Mouse (Mus musculus): ENCODE data around the gene Btbd2. TPM values are rescaled to one million over a fixed set of nuclear protein-coding genes. Genes with fewer than 3 reads are reported as not detected.

Gene Btbd2
- polyA plus RNA-seq, 1 experiment, result not detected

GRCm38 (mm10) chr10:80635345-80635744 lies 21.5 kb downstream of the Btbd2 start:
- Histone ChIP-seq H3K27ac (ENCODE audit: insufficient read depth, low read depth, low read length) (no peak overlapping the region), H3K4me1 (ENCODE audit: control insufficient read depth, insufficient read depth, low read length) (peaks cover 10% of the 10 kb centered on the region), H3K4me3 (ENCODE audit: insufficient read depth, low read depth, low read length) (no peak overlapping the region)
- 82% methylated on average over 6 of the region's 6 CpGs for WGBS
- no peak for TF ChIP-seq CTCF (IDR thresholded peaks at IDR 0.05; ENCODE audit: insufficient read depth, low read depth, low read length)
- no peak for TF ChIP-seq POLR2A (IDR thresholded peaks at IDR 0.05; ENCODE audit: insufficient read depth, low read depth, low read length)

DNA sequence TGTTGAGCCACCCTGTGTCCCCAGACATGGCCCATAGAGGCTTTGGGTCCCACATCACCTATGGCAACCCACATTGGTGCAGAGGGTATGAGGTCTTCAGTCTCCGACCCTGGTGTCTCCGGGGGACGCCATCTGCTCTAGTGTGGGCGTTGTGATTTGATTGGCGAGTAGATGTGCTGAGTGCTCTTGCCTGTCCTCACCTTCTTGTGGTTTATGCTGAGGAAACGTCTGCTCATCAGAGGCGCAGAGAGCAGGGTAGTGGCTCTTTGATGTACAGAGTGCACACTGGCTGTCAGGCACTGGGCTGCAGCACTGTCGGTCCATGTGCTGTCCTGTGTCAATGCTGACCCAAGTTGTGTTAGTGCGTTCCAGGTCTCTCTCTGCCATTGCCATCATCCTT lies 27.9 kb downstream of the Btbd2 start:
- peaks cover 56% of the 10 kb centered on the region for H3K4me1 ChIP-seq (ENCODE audit: control insufficient read depth, insufficient read depth, low read length)
- no peak overlapping the region for H3K27ac ChIP-seq (ENCODE audit: insufficient read depth, low read depth, low read length)
- 81% methylated on average over 9 of the region's 9 CpGs for WGBS

GRCm38 (mm10) chr10:80627685-80628084 lies 29.2 kb downstream of the Btbd2 start:
- Histone ChIP-seq H3K4me1 (ENCODE audit: control insufficient read depth, insufficient read depth, low read length) (peaks cover 65% of the 10 kb centered on the region), H3K27ac (ENCODE audit: insufficient read depth, low read depth, low read length) (no peak overlapping the region), H3K4me3 (ENCODE audit: insufficient read depth, low read depth, low read length) (no peak overlapping the region)
- no peak for TF ChIP-seq CTCF (IDR thresholded peaks at IDR 0.05; ENCODE audit: insufficient read depth, low read depth, low read length)
- TF ChIP-seq POLR2A (IDR thresholded peaks at IDR 0.05; ENCODE audit: insufficient read depth, low read depth, low read length), result no peak
- whole genome bisulfite sequencing, result 67% methylated on average over 2 of the region's 2 CpGs

More for the DNA sequence above, 27.9 kb downstream of the Btbd2 start:
- TF ChIP-seq POLR2A (IDR thresholded peaks at IDR 0.05; ENCODE audit: insufficient read depth, low read depth, low read length) (no peak), CTCF (IDR thresholded peaks at IDR 0.05; ENCODE audit: insufficient read depth, low read depth, low read length) (no peak)
- H3K4me3 ChIP-seq (ENCODE audit: insufficient read depth, low read depth, low read length), result no peak overlapping the region

DNA sequence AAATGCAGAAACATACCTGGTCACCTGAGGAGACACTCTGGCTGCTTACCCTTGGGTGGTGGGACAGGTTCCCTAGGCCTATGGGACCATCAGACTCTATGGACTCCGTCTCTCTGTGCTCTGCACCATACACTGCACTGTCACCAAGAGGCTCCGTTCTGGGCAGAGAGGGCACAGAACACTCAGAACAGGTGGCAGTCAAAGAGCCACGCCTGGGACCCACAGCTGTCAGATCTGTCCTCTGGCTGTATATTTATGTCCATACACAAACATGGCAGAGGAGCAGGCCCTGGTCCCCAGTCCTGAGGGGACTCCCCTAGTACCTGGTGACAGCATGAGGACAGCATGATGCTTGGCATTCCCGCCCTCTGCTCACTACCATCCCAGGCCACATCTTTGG lies 31.1 kb downstream of the Btbd2 start:
- no peak overlapping the region for H3K4me3 ChIP-seq (ENCODE audit: insufficient read depth, low read depth, low read length)
- TF ChIP-seq CTCF (IDR thresholded peaks at IDR 0.05; ENCODE audit: insufficient read depth, low read depth, low read length) (no peak), POLR2A (IDR thresholded peaks at IDR 0.05; ENCODE audit: insufficient read depth, low read depth, low read length) (no peak)
- no peak overlapping the region for H3K27ac ChIP-seq (ENCODE audit: insufficient read depth, low read depth, low read length)
- WGBS, result 89% methylated on average over 4 of the region's 4 CpGs
- H3K4me1 ChIP-seq (ENCODE audit: control insufficient read depth, insufficient read depth, low read length), result peaks cover 63% of the 10 kb centered on the region

DNA sequence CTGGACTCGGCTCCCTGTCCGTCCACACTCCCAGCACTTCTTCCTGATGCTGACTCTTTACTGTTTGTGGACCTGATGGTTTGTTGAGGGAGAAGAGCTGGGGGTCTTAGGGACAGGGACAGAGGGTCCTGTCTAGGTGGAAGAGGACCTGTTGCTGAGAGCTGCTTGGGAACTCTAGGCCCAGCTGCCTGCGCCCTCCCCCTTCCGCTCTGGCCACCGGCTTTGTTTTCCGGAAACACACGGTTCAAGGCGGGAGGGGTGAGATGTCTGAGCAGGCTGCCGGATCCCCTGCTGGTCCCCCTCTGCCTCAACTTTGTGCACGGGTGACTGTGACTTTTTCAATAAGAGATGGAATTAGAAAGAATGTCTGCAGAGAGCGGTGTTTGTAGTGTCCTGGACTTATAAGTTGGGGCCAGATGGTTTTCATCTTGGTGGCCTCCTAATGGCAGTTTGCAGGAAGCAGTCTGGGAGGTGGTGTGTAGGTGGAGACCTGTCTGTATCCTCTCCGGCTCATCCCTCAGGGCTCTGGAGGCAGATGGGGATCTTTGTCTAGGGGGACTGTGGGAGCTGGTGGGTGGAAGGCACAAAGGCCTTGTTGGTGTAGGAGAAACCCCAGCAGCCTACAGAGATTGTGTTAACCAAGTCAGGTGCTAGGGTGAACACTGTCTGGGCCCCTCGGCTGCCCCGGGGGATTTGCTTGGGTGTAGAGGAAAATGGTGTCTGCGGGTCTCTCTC lies 33.2 kb downstream of the Btbd2 start:
- peaks cover 43% of the 10 kb centered on the region for H3K4me1 ChIP-seq (ENCODE audit: control insufficient read depth, insufficient read depth, low read length)
- TF ChIP-seq CTCF (IDR thresholded peaks at IDR 0.05; ENCODE audit: insufficient read depth, low read depth, low read length) (no peak), POLR2A (IDR thresholded peaks at IDR 0.05; ENCODE audit: insufficient read depth, low read depth, low read length) (no peak)
- H3K27ac ChIP-seq (ENCODE audit: insufficient read depth, low read depth, low read length), result peak overlapping the region; percentile 77
- H3K4me3 ChIP-seq (ENCODE audit: insufficient read depth, low read depth, low read length), result peak overlapping the region; percentile 69
- 7% methylated on average over 15 of the region's 15 CpGs for WGBS

GRCm38 (mm10) chr10:80622661-80623456 lies 34.0 kb downstream of the Btbd2 start, which contains the start of gene Csnk1g2:
Gene Csnk1g2, plus strand, starts transcription at chr10:80622838.
- WGBS, result 1% methylated on average over 85 of the region's 85 CpGs
- no peak for TF ChIP-seq CTCF (IDR thresholded peaks at IDR 0.05; ENCODE audit: insufficient read depth, low read depth, low read length)
- peak; percentile 53 for TF ChIP-seq POLR2A (IDR thresholded peaks at IDR 0.05; ENCODE audit: insufficient read depth, low read depth, low read length)
- H3K4me1 ChIP-seq (ENCODE audit: control insufficient read depth, insufficient read depth, low read length), result peaks cover 41% of the 10 kb centered on the region
- peak within 1 kb of the TSS; percentile 74 for H3K4me3 ChIP-seq (ENCODE audit: insufficient read depth, low read depth, low read length)
- H3K27ac ChIP-seq (ENCODE audit: insufficient read depth, low read depth, low read length), result peak within 1 kb of the TSS; percentile 99

DNA sequence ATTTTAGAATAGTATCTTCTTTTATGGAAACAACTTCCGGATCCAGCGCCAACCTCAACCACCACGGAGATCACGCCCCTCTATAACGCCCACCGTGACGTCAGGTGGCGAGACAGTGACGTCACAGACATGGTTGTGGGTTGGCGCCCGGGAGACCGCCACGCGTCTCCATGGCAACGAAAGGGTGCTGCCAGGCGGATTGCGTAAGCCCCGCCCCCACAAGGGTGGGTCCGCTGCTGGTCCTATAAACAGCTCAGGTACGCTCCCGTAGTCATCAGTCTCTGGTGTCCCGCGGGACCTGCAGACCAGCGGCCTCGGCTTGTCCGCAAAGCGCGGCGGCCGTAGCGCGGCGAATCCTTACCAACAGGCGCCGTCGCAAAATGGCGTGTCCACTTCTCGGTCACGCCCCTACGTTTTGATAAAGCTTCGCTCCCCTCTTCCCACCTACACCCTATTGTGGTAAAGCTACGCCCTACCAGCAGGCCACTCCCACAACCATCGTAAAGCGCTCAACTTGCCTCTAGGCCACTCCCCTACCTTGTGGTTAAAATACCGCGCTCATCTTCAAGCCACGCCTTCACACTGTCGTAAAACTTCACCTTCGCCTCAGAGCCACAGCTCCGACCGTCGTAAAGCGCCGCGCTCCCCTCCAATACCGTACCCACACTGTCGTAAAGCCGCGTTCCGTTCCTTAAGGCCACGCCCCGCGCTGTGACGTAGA lies 34.8 kb downstream of the Btbd2 start:
- H3K4me3 ChIP-seq (ENCODE audit: insufficient read depth, low read depth, low read length), result peak overlapping the region; percentile 74
- peak overlapping the region; percentile 99 for H3K27ac ChIP-seq (ENCODE audit: insufficient read depth, low read depth, low read length)
- under 1% methylated on average over 64 of the region's 64 CpGs for WGBS
- TF ChIP-seq CTCF (IDR thresholded peaks at IDR 0.05; ENCODE audit: insufficient read depth, low read depth, low read length) (no peak), POLR2A (IDR thresholded peaks at IDR 0.05; ENCODE audit: insufficient read depth, low read depth, low read length) (peak; percentile 80)
- peaks cover 37% of the 10 kb centered on the region for H3K4me1 ChIP-seq (ENCODE audit: control insufficient read depth, insufficient read depth, low read length)

DNA sequence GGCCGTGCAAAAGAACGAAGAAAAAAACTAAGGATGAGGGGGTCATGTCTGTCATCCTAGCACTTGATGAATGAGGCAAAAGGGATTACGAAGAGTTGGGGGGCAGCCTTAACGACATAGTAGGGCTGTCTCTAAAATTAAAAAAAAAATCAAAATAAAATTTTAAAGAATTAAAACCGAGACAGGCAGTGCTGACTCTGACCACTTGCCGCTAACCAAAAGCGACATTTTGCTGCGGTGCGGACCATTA lies 35.3 kb downstream of the Btbd2 start:
- Histone ChIP-seq H3K4me3 (ENCODE audit: insufficient read depth, low read depth, low read length) (peak overlapping the region; percentile 74), H3K27ac (ENCODE audit: insufficient read depth, low read depth, low read length) (peak overlapping the region; percentile 99; the same call in 1 of the 2 replicates), H3K4me1 (ENCODE audit: control insufficient read depth, insufficient read depth, low read length) (peaks cover 37% of the 10 kb centered on the region)
- under 1% methylated on average over 9 of the region's 9 CpGs for WGBS
- TF ChIP-seq CTCF (IDR thresholded peaks at IDR 0.05; ENCODE audit: insufficient read depth, low read depth, low read length) (no peak), POLR2A (IDR thresholded peaks at IDR 0.05; ENCODE audit: insufficient read depth, low read depth, low read length) (no peak)

All from olfactory bulb, adult 2 months (tissue).